Mouse (Mus musculus) stomach, postnatal 0 days (tissue): ENCODE data around the gene Cers2.

Source experiments
- CTCF ChIP-seq: IDR thresholded peaks from 2 replicates; pipeline ENCODE4 v1.5.1; 2016; ENCODE audit warnings: antibody characterized with exemption, low read depth, mild to moderate bottlenecking, moderate library complexity
- EP300 ChIP-seq: optimal IDR thresholded peaks from 2 replicates; pipeline ENCODE3; 2016; ENCODE audit warnings: antibody characterized with exemption

- TF ChIP-seq CTCF, result no peak
- no peak for TF ChIP-seq EP300
Observed at GRCm38 (mm10) chr3:95319701-95320625, 5.4 kb downstream of the Cers2 start.
